Mouse (Mus musculus): ENCODE results near the gene Vgll4. TPM values are rescaled to one million over a fixed set of nuclear protein-coding genes. Genes with fewer than 3 reads are reported as not detected.
"Not testable (repeated sequence)": the region's sequence is repeated elsewhere in the genome, so short reads cannot be mapped to it uniquely, and the experiment has no call there.

Gene Vgll4
- polyA plus RNA-seq, 1 experiment from 2014 or later, result 84.9 TPM

DNA sequence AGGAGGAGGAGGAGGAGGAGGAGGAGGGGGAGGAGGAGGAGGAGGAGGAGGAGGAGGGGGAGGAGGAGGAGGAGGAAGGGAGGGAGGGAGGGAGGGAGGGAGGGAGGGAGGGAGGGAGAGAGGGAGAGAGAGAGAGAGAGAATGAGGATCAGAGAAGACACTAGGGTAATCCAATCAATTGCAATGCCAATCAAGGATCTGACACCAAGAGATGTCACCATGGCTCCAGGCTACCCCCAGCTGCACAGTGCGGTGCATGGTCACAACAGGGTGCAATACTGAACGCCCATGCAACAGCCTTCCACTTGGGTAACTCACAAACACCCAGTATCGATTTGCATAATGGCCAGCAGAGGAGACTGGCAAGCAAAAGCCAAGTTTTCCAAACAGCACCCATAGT lies 79.8 kb downstream of the Vgll4 start:
- 83% methylated on average over 3 of the region's 3 CpGs for WGBS
- H3K9me3 ChIP-seq (ENCODE audit: control insufficient read depth, low read depth, low read length); H3K27ac ChIP-seq (ENCODE audit: low read length); ATAC-seq (ENCODE audit: insufficient number of reproducible peaks, insufficient read depth, low FRiP score, low read depth); H3K27me3 ChIP-seq (ENCODE audit: control insufficient read depth, insufficient read depth, low read length); H3K4me3 ChIP-seq (ENCODE audit: low read depth, low read length); H3K9ac ChIP-seq (replicated peaks; ENCODE audit: low read depth, low read length); H3K4me2 ChIP-seq (replicated peaks; ENCODE audit: low read depth, low read length): not testable (repeated sequence)
- Histone ChIP-seq H3K4me1 (ENCODE audit: control insufficient read depth, insufficient read depth, low read length) (peaks cover 58% of the 10 kb centered on the region), H3K36me3 (ENCODE audit: control insufficient read depth, insufficient read depth, low read length) (peaks cover 10% of the 10 kb centered on the region; the same call in 1 of the 2 replicates)

DNA sequence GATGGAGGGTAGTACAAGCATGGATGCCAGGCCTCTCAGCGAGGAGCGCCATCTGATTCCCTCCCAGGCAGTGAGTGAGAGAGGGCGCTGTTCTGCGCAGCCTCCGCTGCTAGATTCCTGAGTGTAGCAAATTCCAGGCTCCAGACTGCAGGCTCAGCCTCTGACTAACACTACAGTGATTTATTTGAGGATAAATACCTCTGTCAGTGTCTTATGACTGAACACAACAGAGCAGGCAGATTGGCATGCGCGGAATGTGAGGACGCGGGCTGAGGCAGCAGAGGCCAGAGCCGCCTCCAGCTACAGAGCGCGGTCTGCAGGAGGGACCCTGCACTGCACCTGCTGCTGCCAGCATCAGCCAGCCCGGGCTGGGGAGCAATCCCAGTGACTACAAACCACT lies 80.9 kb downstream of the Vgll4 start:
- peak; percentile 81 for ATAC-seq (ENCODE audit: insufficient number of reproducible peaks, insufficient read depth, low FRiP score, low read depth)
- WGBS, result 11% methylated on average over 13 of the region's 13 CpGs
- no peak overlapping the region for H3K4me2 ChIP-seq (replicated peaks; ENCODE audit: low read depth, low read length)
- H3K4me1 ChIP-seq (ENCODE audit: control insufficient read depth, insufficient read depth, low read length), result peaks cover 56% of the 10 kb centered on the region
- peak overlapping the region; percentile 52; the same call in 1 of the 2 replicates for H3K27ac ChIP-seq (ENCODE audit: low read length)
- H3K9ac ChIP-seq (replicated peaks; ENCODE audit: low read depth, low read length), result no peak overlapping the region
- no peak overlapping the region for H3K4me3 ChIP-seq (ENCODE audit: low read depth, low read length)
- H3K27me3 ChIP-seq (ENCODE audit: control insufficient read depth, insufficient read depth, low read length), result no peaks in the 10 kb centered on the region
- H3K36me3 ChIP-seq (ENCODE audit: control insufficient read depth, insufficient read depth, low read length), result peaks cover 13% of the 10 kb centered on the region; the same call in 1 of the 2 replicates
- H3K9me3 ChIP-seq (ENCODE audit: control insufficient read depth, low read depth, low read length), result no peaks in the 10 kb centered on the region

DNA sequence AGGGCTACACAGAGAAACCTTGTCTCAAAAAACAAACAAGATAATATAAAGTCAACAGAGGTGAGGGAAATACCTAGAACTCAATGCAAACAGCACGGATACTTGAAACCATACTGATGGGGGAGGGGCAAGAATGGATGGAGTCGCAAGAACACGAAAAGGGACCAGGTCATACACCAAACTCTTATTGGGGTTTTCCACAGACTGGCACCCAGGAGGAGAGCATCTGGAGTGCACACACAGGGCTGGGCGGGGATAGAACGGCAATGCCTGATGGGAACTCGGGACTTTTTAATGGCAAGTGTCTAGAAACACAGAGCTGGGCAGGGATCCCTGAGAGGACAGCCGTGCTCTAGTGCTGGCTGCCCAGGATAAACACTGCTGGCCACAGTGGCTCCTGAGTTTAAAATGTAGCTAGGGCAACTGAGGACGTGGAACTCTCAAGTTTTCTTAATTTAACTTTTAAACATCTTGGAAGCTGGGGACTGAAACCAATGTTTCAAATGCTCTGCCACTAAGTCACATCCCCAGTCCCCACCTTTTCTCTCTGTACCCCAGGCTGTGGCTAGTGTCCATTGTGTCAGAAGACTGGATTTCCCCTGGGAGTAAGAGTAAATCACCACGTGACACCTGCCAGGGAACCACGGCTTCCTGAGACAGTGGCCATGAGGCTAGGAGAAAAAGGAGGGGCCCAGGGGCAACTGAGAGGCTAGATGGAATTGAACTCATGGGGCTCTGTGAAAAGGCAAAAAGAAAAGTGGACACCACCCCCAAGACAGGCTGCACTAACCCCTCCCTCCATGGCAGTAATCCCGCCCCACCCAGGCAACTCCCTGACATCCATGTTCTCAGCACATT lies 83.1 kb downstream of the Vgll4 start:
- ATAC-seq (ENCODE audit: insufficient number of reproducible peaks, insufficient read depth, low FRiP score, low read depth), result no peak
- H3K4me1 ChIP-seq (ENCODE audit: control insufficient read depth, insufficient read depth, low read length), result peaks cover 54% of the 10 kb centered on the region
- H3K4me2 ChIP-seq (replicated peaks; ENCODE audit: low read depth, low read length), result no peak overlapping the region
- H3K9ac ChIP-seq (replicated peaks; ENCODE audit: low read depth, low read length), result no peak overlapping the region
- H3K4me3 ChIP-seq (ENCODE audit: low read depth, low read length), result no peak overlapping the region
- 57% methylated on average over 11 of the region's 11 CpGs for whole genome bisulfite sequencing
- H3K27me3 ChIP-seq (ENCODE audit: control insufficient read depth, insufficient read depth, low read length), result no peaks in the 10 kb centered on the region
- no peaks in the 10 kb centered on the region for H3K9me3 ChIP-seq (ENCODE audit: control insufficient read depth, low read depth, low read length)
- no peak overlapping the region for H3K27ac ChIP-seq (ENCODE audit: low read length)
- H3K36me3 ChIP-seq (ENCODE audit: control insufficient read depth, insufficient read depth, low read length), result peaks cover 13% of the 10 kb centered on the region; the same call in 1 of the 2 replicates

DNA sequence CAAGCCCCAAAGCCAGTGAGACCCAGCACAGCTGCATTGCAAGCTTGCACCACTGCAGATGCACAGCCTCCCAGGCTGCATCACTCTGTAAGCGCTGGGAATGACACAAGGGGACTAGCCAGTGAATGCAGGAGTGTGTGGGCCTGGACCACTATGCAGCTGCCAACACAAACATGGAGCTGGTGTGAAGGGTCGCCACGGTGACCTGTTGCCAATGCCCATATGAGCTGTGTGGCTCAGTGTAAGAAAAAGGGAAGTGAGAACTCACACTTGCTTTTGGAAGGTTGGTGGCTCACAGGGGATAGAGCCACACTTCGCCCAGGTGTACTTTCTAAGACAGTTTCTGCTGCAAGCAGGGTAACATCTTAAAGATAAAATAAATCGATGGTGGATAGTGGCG lies 83.8 kb downstream of the Vgll4 start:
- 93% methylated on average over 6 of the region's 6 CpGs for WGBS
- Histone ChIP-seq H3K27me3 (ENCODE audit: control insufficient read depth, insufficient read depth, low read length) (no peaks in the 10 kb centered on the region), H3K4me3 (ENCODE audit: low read depth, low read length) (no peak overlapping the region), H3K27ac (ENCODE audit: low read length) (no peak overlapping the region), H3K4me1 (ENCODE audit: control insufficient read depth, insufficient read depth, low read length) (peaks cover 54% of the 10 kb centered on the region), H3K9ac (replicated peaks; ENCODE audit: low read depth, low read length) (no peak overlapping the region), H3K36me3 (ENCODE audit: control insufficient read depth, insufficient read depth, low read length) (peaks cover 13% of the 10 kb centered on the region; the same call in 1 of the 2 replicates), H3K4me2 (replicated peaks; ENCODE audit: low read depth, low read length) (no peak overlapping the region), H3K9me3 (ENCODE audit: control insufficient read depth, low read depth, low read length) (no peaks in the 10 kb centered on the region)
- ATAC-seq (ENCODE audit: insufficient number of reproducible peaks, insufficient read depth, low FRiP score, low read depth), result no peak

DNA sequence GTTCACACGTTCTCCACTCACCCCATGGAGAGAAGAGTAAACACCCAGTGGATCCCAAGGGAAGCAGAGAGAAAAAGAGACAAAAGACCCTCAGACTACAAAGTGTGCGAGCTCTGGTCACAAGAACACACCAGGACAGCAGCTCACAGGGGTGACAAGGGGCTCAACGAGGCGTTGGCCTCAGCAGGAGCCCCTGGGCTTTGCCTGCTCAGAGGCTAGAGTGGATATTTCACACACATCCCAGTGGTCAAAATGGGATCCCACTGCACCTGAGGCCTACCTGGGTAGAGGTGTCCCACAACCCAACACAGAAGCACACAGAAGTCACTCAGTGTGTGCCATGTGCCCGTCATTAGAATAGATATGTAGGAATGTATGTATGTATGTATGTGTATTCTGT lies 84.7 kb downstream of the Vgll4 start:
- Histone ChIP-seq H3K4me2 (replicated peaks; ENCODE audit: low read depth, low read length) (no peak overlapping the region), H3K4me1 (ENCODE audit: control insufficient read depth, insufficient read depth, low read length) (peaks cover 50% of the 10 kb centered on the region), H3K36me3 (ENCODE audit: control insufficient read depth, insufficient read depth, low read length) (peaks cover 13% of the 10 kb centered on the region; the same call in 1 of the 2 replicates), H3K9ac (replicated peaks; ENCODE audit: low read depth, low read length) (no peak overlapping the region), H3K9me3 (ENCODE audit: control insufficient read depth, low read depth, low read length) (no peaks in the 10 kb centered on the region), H3K4me3 (ENCODE audit: low read depth, low read length) (no peak overlapping the region), H3K27ac (ENCODE audit: low read length) (no peak overlapping the region), H3K27me3 (ENCODE audit: control insufficient read depth, insufficient read depth, low read length) (no peaks in the 10 kb centered on the region)
- no peak for ATAC-seq (ENCODE audit: insufficient number of reproducible peaks, insufficient read depth, low FRiP score, low read depth)
- WGBS, result 74% methylated on average over 5 of the region's 5 CpGs

DNA sequence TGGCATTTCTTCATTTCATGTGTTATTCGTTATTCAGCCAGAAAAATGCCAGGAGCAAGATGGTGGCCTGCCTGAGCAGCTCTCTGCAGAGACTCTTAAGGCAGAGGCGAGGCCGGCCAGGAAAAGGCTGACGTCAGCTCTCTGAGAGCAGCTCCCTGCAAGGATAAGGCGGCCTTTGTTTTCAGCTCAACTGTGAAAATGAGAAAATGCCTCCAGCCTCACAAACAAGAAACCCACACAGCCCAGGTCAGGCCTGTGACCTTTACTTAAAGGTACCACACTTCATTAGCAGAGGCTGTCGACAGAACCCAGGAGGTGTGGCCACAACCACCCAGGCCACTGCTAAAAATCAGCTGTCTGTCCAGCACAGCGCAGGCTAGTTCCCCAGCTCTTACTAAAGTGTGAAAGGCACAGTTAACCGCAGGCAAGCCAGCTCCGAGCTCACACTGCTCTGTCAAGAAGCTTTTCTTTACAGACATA lies 86.5 kb downstream of the Vgll4 start:
- peaks cover 10% of the 10 kb centered on the region; the same call in 1 of the 2 replicates for H3K36me3 ChIP-seq (ENCODE audit: control insufficient read depth, insufficient read depth, low read length)
- H3K27me3 ChIP-seq (ENCODE audit: control insufficient read depth, insufficient read depth, low read length), result no peaks in the 10 kb centered on the region
- H3K27ac ChIP-seq (ENCODE audit: low read length), result peak overlapping the region; percentile 94
- no peaks in the 10 kb centered on the region for H3K9me3 ChIP-seq (ENCODE audit: control insufficient read depth, low read depth, low read length)
- 5% methylated on average over 9 of the region's 9 CpGs for WGBS
- peaks cover 55% of the 10 kb centered on the region for H3K4me1 ChIP-seq (ENCODE audit: control insufficient read depth, insufficient read depth, low read length)
- H3K4me3 ChIP-seq (ENCODE audit: low read depth, low read length), result no peak overlapping the region
- ATAC-seq (ENCODE audit: insufficient number of reproducible peaks, insufficient read depth, low FRiP score, low read depth), result peak; percentile 84
- peak overlapping the region; percentile 4; the same call in 1 of the 2 replicates for H3K4me2 ChIP-seq (replicated peaks; ENCODE audit: low read depth, low read length)
- H3K9ac ChIP-seq (replicated peaks; ENCODE audit: low read depth, low read length), result peak overlapping the region; percentile 31; the same call in 1 of the 2 replicates

DNA sequence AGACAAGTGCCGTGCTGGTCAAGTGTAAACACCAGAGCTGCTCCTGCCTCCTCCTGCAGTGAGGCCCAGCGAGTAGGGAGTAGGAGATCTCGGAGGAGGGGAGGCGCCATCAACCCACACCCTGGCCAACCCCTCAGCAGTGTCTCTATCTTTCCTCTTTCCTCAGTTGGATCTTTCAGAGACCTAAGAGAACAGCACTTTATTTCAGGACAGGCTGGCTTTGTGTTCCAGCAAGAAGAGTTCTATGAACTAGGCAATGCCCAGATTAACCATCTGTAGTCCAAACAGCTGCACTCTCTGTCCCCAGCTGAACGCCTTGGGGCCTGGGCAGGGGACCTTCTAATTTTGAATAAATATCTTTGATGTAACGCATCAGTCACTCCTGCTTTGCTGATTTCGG lies 87.1 kb downstream of the Vgll4 start:
- Histone ChIP-seq H3K36me3 (ENCODE audit: control insufficient read depth, insufficient read depth, low read length) (peaks cover 6% of the 10 kb centered on the region; the same call in 1 of the 2 replicates), H3K9me3 (ENCODE audit: control insufficient read depth, low read depth, low read length) (no peaks in the 10 kb centered on the region), H3K4me2 (replicated peaks; ENCODE audit: low read depth, low read length) (no peak overlapping the region; the same call in 1 of the 2 replicates), H3K27me3 (ENCODE audit: control insufficient read depth, insufficient read depth, low read length) (no peaks in the 10 kb centered on the region), H3K9ac (replicated peaks; ENCODE audit: low read depth, low read length) (no peak overlapping the region), H3K4me3 (ENCODE audit: low read depth, low read length) (no peak overlapping the region), H3K4me1 (ENCODE audit: control insufficient read depth, insufficient read depth, low read length) (peaks cover 59% of the 10 kb centered on the region), H3K27ac (ENCODE audit: low read length) (peak overlapping the region; percentile 94)
- 18% methylated on average over 7 of the region's 7 CpGs for WGBS
- no peak for ATAC-seq (ENCODE audit: insufficient number of reproducible peaks, insufficient read depth, low FRiP score, low read depth)

DNA sequence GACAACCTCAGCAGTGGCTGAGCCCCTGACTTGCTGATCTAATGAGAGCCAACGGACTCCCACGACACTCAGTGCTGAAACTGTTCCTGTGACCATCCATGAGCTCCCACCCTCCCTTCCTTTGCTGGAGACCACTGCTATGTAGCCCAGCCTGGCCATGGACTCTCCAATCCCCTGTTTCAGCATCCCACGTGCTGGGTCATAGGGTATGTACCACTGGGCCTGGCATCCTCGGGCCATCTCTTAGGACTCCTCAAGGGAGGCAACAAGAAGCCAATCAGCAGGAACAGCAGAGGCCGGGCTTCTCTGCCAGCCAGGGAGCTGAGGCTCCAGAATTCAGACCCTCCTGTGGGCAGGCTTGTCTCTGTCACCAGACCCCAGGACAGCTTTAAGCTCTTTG lies 87.6 kb downstream of the Vgll4 start:
- no peaks in the 10 kb centered on the region for H3K27me3 ChIP-seq (ENCODE audit: control insufficient read depth, insufficient read depth, low read length)
- WGBS, result 51% methylated on average over 5 of the region's 5 CpGs
- H3K4me2 ChIP-seq (replicated peaks; ENCODE audit: low read depth, low read length), result no peak overlapping the region; the same call in 1 of the 2 replicates
- H3K4me3 ChIP-seq (ENCODE audit: low read depth, low read length), result no peak overlapping the region
- peaks cover 59% of the 10 kb centered on the region for H3K4me1 ChIP-seq (ENCODE audit: control insufficient read depth, insufficient read depth, low read length)
- H3K9me3 ChIP-seq (ENCODE audit: control insufficient read depth, low read depth, low read length), result no peaks in the 10 kb centered on the region
- H3K36me3 ChIP-seq (ENCODE audit: control insufficient read depth, insufficient read depth, low read length), result peaks cover 6% of the 10 kb centered on the region; the same call in 1 of the 2 replicates
- ATAC-seq (ENCODE audit: insufficient number of reproducible peaks, insufficient read depth, low FRiP score, low read depth), result no peak
- no peak overlapping the region for H3K9ac ChIP-seq (replicated peaks; ENCODE audit: low read depth, low read length)
- H3K27ac ChIP-seq (ENCODE audit: low read length), result peak overlapping the region; percentile 94
